Mouse (Mus musculus) heart, postnatal 14 days (tissue): ENCODE data around the gene Dnmt1. TPM values are rescaled to one million over a fixed set of nuclear protein-coding genes. Genes with fewer than 3 reads are reported as not detected.

Experiments
- DNase-seq, 2 experiments: peaks; one replicate each; pipeline ENCODE4 v3.0.0; 2021 to 2022
- intact Hi-C: fragments of 180-260 bp; cut with DNase I; formaldehyde crosslinking; loops from one replicate; pipeline ENCODE4 v1.15.1; 2025
- total RNA-seq, 2 experiments: library from RNA; stranded (reverse); gene quantifications; 2 replicates each; pipeline ENCODE4 v1.2.3; 2021

The Dnmt1 gene
- total RNA-seq, 2 experiments from 2014 or later, result 13.6 to 18.7 TPM

DNA sequence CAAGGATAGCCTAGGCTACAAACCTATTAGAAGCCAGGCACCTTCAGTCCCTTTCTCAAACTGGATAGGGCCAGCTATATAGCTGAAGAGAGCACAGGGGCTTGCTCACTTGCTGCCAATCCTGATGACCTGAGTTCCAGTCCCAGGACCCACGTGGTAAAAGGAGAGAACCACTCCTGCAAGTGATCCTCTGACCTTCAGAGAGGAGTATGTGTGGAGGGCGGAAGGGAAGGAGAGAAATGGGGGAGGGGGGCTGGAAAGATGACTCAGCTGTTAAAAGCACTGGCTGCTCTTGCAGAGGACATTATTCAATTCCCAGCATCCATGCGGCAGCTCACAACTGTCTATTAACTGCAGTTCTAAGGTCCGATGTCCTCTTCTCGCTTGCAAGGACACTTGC is 19.5 kb upstream of the Dnmt1 start:
- intact Hi-C loops, result no loop called here
- DNase-seq, result no peak

DNA sequence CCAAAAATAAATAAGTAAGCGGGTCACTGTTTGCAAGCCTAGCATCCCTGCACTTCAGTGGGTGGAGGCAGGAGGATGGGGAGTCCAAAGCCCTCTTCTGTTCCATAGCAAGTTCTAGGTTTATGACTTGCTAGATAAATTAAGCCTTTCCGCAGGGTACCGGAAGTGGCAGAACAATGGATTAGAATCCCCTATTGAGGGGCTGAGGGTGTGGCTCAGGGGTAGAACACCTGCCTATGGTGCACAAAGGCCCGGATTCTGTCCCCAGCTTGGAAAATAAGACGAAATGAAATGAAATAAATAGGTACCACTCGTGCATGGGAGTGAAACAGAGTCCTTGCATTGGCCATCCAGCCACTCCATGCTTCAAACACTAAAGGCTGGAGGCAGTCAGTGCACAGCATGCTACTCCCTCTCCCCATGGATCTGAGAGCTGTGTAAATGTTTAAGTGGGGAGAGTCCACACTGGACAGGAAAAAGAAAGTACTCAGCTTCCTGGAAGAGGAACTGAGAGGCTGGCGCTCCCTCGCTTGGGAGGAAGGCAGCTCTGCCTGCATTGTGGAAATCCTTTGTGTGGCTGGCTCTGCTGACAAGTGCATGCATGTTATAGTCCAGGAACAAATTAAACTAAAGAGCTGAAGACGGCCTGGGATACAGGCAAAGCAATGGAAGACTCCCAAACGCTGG is 18.9 kb upstream of the Dnmt1 start:
- intact Hi-C loops, result no loop called here
- no peak for DNase-seq

DNA sequence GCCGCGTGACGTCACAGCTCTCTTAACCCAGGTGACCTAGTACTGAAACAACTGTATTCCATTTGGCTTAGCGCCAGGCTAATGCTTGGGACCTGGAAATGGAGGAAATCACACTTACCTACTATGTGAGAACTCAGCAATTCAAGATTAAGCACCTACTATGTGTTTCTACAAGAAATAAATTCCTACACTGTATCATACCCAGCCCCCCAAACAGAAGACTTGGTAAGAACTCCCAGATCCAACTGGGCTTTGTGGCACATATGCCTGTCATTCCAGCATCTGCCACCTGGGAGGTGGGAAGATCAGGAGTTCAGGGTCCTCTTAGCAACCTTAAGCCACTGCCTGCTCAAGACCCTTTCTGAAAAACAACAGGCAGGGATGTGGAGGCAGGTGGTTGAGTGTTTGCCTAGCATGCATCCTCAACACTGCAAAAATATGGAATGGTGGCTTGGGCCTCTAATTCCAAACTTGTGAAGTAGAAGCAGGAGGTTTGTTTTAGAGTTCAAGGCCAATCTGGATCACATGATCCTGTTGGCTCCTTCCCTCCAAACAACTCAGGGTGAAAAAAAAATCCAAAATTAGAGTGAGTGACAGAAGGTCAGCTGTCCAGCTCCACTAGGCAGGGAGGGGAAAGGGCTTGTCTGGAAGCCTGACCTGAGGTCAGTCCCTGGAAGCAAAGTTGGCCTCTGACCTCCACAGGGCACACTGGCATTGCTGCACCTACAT is 17.4 kb upstream of the Dnmt1 start:
- DNase-seq, result no peak
- intact Hi-C loops, result no loop called here

DNA sequence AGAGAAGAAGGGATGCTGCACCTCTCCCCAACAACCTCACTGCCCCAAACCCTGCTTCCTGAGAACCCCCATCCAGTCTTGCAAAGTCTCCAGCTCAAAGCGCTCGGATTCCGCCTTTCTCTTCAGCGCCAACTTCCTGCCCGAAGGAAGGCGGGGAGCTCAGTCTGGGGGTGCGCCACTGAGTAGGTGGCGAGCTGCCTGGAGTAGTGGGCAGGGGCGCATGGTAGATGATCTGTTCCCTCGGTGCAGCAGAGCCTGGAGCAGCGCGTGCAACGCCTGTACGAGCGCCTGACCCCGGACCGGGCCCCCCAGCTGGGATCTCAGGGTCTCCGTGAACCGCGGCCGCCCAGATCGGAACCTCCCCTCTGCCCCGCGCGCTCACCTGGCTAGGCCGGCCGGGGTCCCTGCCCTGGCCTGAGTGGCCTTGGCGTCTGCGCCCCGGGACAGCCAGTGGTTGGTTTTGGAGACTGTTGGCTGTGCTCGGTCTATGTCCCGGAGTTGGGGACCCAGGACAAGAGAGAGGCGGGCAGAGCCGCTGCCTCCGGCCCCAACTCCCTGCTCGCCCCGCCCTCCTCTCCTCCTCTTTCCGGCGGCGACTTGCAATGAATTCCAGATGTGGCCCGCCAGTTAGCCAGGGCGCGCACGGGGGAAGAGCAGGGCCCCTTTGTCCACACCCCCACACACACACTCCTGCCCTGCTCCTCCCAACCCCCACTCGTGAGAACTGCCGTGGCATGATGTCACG is 16.7 kb upstream of the Dnmt1 start, which contains the start of gene S1pr2:
S1pr2 (minus strand) TSS at position 566 of the 745 bp plus-strand sequence.
- intact Hi-C loops, result no loop called here
- peak; percentile 88 for DNase-seq

DNA sequence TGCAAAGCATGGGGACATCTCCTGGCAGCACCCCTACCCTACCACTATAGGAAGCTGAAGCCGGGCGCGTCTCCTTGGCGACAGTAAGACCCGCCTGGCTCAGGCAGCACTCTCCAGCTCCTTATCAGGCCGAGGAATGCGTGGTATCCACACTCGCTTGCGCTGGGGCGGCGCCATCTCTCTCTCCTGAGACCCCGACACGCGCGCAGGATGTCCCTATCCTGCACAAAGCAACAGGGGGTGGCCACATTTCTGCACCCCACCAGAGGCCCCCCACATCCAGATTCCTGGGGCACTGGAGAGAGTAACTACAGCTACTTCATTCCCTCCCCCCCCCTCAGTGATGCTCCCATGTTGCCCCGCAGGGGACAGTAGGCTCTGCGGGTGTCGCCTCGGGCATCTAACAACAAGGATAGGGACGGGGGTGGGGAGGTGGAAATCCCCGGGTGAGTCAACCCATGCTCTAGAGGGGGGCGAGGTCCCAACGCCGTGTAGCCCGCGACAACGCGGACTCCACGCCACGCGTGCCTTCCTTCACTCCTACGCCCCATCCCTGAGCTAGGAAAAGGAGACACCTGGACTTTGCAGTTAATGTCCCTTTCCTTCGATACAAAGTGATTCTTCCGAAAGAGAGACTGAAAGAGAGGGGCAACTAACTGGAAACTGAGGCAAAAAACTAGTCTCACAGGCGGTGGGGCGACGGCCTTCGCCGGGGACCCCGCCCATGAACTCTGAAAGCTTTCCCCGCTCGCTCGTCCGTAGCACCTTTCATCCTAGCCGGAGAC is 15.9 kb upstream of the Dnmt1 start:
- intact Hi-C loops, result no loop called here
- peak; percentile 62 to 68 for DNase-seq

DNA sequence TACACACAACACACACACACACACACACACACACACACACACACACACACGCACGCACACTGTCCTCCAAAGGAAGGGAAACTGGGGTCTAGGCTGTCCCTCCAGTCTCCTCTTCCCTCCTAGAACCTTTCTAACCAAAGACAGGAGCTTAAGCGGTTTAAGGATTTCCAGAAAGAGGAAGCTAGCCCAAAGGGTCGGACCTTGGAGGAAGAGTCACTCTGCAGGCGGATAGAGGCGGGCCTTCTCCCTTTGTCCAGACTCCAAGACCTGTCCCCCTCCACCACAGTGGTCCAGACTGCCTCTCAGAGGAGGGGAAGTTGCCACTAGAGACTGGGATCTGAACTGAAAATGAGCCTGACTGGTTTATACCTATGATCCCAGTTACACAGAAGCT is 14.0 kb upstream of the Dnmt1 start:
- intact Hi-C loops, result loop anchor here (2.0 kb wide), 1 partner anchor 21 kb away; no protein-coding TSS in a partner anchor
- DNase-seq, result peak; percentile 37 to 45

DNA sequence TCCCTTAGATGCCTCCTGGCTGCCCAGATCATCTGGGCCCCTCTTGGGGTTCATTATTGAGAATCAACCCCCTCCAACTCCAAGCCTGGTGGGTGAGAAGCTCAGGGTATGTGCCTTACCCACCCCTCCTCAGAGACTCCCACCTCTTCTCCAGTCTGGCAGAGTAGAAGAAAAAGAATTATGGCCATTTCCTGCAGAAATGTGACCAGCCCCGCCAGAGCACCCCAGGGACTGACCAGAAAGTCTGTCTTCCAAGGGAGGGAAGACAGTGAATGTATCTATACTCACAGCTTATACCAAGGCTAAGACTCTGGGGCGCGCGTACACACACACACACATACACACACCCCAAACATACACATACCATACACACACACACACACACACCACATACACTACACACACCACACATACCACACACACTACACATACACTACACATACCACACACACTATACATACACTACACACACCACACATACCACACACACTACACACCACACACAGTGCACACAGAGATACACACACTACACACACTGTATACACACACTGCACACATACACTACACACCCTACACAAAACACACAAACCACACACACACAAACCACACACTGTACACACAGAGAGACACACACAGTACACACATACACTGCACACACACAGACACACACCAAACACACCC is 13.5 kb upstream of the Dnmt1 start:
- DNase-seq, result peak; percentile 18 to 30

DNA sequence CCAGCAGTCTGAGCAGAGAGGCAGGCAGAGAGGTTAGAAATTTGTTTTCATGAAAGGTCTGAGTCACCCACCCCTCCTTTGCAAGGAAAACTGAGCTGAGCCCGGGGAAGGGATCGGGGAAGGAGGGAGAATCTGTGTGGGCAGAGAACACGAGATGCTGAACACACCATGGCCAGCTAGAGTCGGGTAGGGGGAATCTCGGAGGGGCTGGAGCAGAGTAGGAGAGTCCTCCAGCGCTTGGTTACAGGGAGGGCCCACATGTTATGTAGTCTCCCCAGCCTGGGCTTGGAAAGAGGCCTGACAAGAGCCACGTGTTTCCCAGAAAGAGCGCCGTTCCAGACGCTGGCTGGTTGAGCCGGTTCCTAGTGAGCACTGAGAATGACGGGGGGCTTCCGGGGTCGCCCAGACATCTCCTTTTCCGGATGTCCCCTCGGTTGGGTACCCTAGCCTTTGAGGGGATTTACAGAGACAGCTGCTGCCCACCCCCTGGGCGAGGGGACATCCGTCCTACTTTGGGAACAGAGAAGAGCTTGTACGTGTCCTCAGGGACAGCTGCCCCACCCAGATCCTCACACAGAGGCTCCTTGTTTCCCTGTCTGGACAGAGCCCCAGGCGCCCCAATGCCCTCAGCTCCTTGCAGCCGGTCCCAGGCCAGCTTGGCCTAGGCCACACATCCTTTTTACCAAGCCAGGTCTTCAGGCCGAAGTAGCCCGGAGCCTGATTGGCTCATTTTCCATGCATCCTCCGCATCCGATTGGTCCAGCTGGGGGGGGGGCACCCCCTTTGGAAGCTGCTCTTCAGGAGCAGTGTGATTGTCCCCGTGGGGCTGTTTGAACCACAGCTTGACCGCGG is 12.7 kb upstream of the Dnmt1 start:
- DNase-seq, result peak; percentile 66 to 68

More for the DNA sequence above, 13.5 kb upstream of the Dnmt1 start:
- intact Hi-C loops, result loop anchor here (2.0 kb wide), 1 partner anchor 20 kb away; no protein-coding TSS in a partner anchor

DNA sequence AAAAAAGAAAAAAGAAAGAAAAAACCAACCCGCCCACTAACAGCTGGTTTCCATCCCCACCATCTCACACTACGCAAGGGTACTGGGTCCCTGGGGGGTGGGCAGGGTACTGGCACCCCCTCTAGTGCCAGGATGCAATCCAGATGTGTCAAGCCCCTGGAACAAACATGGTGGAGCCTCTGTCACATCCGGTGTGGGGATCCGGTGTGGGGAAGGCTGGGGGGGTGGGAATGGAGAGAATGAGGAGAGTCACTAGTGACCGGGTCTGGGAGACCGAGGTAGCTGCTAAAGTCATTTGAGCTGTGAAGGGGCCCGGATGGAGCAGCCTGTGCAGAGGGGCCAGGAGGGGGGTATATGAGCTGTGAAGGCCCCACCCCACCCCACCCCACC is 12.1 kb upstream of the Dnmt1 start:
- intact Hi-C loops, result loop anchor here (2.0 kb wide), 1 partner anchor 19 kb away; no protein-coding TSS in a partner anchor
- peak; percentile 56 to 69 for DNase-seq

More for the DNA sequence above, 12.7 kb upstream of the Dnmt1 start:
- intact Hi-C loops, result loop anchor here (2.0 kb wide), 1 partner anchor 20 kb away; no protein-coding TSS in a partner anchor

DNA sequence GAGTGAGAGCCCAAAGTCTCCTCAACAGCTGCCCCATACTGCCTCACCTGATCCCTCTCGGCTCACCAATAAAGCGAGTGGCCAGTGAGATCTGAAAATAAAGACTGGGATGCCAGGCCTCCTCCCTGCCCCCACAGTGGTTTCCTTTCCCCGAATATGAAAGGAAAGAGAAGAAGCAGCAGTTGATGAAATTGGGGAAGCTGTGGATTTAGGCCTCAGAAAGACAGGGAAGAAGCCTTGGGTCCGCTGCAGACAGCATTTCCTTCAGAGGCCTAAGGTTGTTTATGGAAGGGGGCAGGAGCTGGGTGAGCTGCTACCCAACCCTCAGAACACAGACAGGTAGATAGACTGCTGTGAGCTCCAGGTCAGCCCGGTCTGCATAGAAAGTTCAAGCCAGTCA is 7.1 kb upstream of the Dnmt1 start:
- intact Hi-C loops, result no loop called here
- no peak for DNase-seq

DNA sequence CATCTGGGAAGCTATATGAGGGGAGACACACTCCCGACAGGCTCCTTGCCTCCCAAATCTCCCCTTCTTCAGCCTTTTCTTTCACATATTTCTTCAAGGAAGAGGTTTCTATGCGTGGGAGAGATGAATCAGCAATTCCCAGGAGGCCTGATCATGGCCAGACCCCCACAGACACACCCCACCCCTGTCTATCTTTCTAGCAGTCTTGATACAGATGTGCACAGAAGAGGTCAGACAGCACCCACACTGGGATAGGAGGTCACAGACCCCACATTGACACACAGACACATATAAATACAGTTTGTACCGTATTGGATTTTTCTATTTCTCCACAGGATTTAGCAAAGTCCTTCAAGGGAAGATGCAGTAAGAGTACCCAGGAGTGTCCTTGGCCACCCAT is 6.3 kb upstream of the Dnmt1 start:
- intact Hi-C loops, result no loop called here

DNA sequence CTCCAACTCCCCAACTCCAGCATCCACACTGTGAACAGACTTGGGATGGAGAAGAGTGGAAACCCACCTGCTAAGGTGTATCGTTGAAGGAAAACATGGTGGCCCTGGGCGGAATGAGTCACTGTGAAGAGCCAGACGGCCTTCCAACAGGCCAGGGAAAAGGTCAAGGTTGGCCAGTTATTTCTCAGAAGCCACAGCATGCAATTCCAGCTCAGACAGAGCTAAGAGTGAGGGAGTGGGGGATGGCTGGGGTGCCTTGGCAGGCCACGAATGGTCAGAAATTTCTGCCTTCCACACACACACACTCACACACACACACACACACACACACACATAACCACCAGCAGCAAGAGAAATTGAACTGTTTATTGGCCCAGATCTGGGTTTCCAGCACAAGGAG is 5.9 kb upstream of the Dnmt1 start:
- DNase-seq, result no peak
- intact Hi-C loops, result no loop called here

More for the DNA sequence above, 6.3 kb upstream of the Dnmt1 start:
- no peak for DNase-seq

DNA sequence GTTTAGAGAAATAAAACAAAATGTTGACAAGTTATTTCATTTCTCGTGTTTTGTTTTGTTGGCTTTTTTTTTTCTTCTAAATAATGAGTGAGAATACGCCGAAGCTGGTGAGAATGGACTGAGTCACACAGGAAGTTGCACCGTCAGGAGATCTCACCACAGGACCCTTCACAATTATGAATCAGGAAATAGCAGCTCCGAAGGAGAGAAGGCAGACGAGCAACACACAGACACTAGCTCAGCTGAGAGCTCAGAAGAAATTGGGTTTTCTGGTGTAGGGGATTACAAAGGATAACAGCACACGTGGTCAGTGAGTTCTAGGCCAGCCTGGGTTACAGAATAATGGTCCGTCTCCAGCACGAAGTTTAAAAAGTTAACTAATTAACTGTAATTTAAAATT is 1.9 kb upstream of the Dnmt1 start:
- DNase-seq, result no peak
- intact Hi-C loops, result no loop called here

DNA sequence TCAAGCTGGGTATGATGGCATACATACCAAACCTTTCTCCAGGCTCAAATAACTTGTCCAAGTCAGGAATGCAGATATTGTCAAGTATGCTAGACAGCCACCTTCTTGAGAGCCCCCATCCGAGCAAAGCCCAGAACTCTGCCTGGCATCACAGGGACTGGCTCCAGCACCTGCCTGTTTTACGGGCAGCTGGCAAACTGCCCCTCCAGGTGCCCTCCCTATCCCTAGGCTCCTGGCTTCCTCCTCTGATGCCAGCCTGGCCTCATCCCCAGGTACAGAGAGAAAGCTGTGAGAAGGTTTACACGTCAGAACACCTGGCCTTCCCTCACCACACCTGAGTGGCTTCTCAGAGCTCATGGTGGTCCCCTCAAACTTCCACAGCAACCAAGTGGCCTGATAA is 2.7 kb downstream of the Dnmt1 start:
- no peak for DNase-seq
- intact Hi-C loops, result no loop called here

DNA sequence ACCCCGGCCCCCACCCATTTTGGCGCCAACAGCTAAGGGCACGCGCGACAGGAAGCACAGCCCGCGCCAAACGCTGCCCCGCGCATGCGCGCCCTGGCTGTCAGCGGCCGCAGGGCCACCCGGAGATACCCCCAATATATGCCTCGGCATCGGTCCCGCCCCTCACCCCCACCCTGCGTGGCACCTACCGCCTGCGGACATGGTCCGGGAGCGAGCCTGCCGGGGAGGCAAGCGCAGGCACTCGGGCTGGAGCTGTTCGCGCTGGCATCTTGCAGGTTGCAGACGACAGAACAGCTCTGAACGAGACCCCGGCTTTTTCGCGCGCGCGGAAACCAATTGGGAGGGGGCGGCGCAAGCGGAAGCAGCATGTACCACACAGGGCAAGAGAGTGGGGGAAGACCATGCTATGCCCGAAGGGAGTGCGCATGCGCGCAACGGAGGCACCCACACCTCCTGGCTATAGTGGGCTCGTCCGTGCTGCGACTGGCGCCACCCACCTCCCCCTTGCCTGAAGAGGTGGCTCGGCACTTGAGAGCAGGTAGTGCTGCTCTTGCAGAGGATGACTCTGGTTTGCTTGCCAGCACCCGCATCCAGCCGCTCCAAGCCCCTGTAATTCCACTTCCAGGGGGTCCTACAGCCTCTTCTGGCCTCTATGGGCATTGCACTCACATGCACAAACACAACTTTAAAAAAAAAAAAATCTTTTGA is 7.0 kb downstream of the Dnmt1 start:
- DNase-seq, result peak; percentile 94
- intact Hi-C loops, result loop anchor here (2.0 to 5.0 kb wide), 2 partner anchors 20 to 45 kb away; no protein-coding TSS in a partner anchor

DNA sequence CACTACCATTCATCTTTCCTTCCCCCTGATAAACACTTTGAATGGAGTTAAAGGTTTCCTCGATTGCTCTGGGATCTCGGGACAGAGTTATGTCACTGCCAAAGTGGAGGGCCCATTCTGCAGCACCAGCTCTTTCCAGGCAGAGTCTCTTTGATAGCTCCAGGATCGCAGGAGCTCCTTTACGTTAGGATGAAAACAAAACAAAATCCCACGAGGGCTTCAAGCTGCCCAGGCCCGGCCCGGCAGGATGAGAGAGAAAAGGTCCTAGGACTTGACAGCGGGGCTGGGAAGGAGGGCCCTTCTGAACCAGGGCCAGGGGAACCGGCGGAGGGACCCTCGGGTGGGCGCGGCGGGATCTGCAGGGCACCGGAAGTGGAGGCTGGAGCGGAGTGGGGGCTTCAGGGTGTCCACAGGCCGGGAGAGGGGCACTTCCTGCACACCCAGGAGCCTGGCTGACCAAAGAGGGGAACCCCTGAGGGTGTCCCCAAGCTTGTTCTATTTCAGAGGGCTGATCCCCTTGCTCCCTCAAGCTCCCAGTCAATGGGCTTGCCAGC is 7.6 kb downstream of the Dnmt1 start:
- intact Hi-C loops, result loop anchor here (2.0 to 5.0 kb wide), 2 partner anchors 21 to 45 kb away; no protein-coding TSS in a partner anchor

DNA sequence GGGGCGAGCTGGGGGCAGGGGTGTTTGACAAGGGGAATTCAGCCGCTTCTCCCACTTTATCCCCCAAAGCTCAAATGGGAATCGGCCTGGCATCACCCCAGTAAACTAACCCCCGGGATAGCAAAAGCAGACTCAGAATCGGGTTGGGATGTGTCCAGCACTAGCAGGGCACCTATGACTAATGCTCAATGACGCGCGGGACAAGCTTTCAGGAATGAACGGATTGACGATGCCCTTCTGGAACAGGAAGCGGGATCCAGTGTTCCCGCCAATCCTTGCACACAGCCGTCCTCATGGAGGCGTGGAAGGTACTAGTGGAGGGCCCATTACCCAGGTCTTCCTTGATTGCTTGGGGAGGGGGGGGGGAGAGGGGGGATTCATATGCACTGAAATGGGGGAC is 8.2 kb downstream of the Dnmt1 start:
- intact Hi-C loops, result loop anchor here (5.0 kb wide), 1 partner anchor 46 kb away; no protein-coding TSS in a partner anchor

More for the DNA sequence above, 7.6 kb downstream of the Dnmt1 start:
- DNase-seq, result no peak

More for the DNA sequence above, 8.2 kb downstream of the Dnmt1 start:
- DNase-seq, result peak in 1 of 2 experiments; percentile 14
